Mouse (Mus musculus): ENCODE measurements around the gene Nol11.
"Not testable (repeated sequence)": the region's sequence is repeated elsewhere in the genome, so short reads cannot be mapped to it uniquely, and the experiment has no call there.

The Nol11 gene

GRCm38 (mm10) chr11:107154431-107154830 is 34.8 kb downstream of the Nol11 start:
- DNase-seq, result no peak

GRCm38 (mm10) chr11:107153645-107154044 is 35.5 kb downstream of the Nol11 start:
- DNase-seq, result no peak

GRCm38 (mm10) chr11:107151809-107152208 is 37.4 kb downstream of the Nol11 start:
- no peak for DNase-seq

GRCm38 (mm10) chr11:107143956-107144355 is 45.2 kb downstream of the Nol11 start:
- DNase-seq, result not testable (repeated sequence)

- no peak for DNase-seq
Observed at GRCm38 (mm10) chr11:107142382-107142781, 46.8 kb downstream of the Nol11 start.

GRCm38 (mm10) chr11:107140756-107141155 is 48.4 kb downstream of the Nol11 start:
- DNase-seq, result no peak

- DNase-seq, result peak; percentile 35
Observed at GRCm38 (mm10) chr11:107138633-107139032, 50.5 kb downstream of the Nol11 start.

- no peak for DNase-seq
Observed at GRCm38 (mm10) chr11:107137593-107137992, 51.6 kb downstream of the Nol11 start.

GRCm38 (mm10) chr11:107136458-107136857 is 52.7 kb downstream of the Nol11 start:
- not testable (repeated sequence) for DNase-seq

GRCm38 (mm10) chr11:107135741-107136140 is 53.4 kb downstream of the Nol11 start:
- DNase-seq, result no peak

- no peak for DNase-seq
Observed at GRCm38 (mm10) chr11:107132426-107132825, 56.8 kb downstream of the Nol11 start.

- DNase-seq, result peak; percentile 91
Observed at GRCm38 (mm10) chr11:107131749-107132421, 57.3 kb downstream of the Nol11 start, which contains the start of gene Bptf. TSS of gene Bptf (minus strand) at chr11:107132127.

- peak; percentile 43 for DNase-seq
Observed at GRCm38 (mm10) chr11:107130879-107131748, 58.1 kb downstream of the Nol11 start.

- DNase-seq, result no peak
Observed at GRCm38 (mm10) chr11:107130221-107130788, 58.9 kb downstream of the Nol11 start.

- no peak for DNase-seq
Observed at GRCm38 (mm10) chr11:107129641-107130040, 59.5 kb downstream of the Nol11 start.

- not testable (repeated sequence) for DNase-seq
Observed at GRCm38 (mm10) chr11:107126716-107127115, 62.5 kb downstream of the Nol11 start.

- no peak for DNase-seq
Observed at GRCm38 (mm10) chr11:107125011-107125410, 64.2 kb downstream of the Nol11 start.

GRCm38 (mm10) chr11:107124327-107124731 is 64.9 kb downstream of the Nol11 start:
- DNase-seq, result no peak

GRCm38 (mm10) chr11:107117789-107118188 is 71.4 kb downstream of the Nol11 start:
- no peak for DNase-seq

Measured in right cerebral cortex, postnatal 4 days (tissue).